Mouse (Mus musculus) midbrain, embryonic 16.5 days (tissue): ENCODE data around the gene Kif12. TPM values are rescaled to one million over a fixed set of nuclear protein-coding genes. Genes with fewer than 3 reads are reported as not detected.

Experiments used
- ATAC-seq: fragments of 200-750 bp; cut with Nextera tagmentation; 2 replicates; pipeline ENCODE4 v1.8.0; 2017; ENCODE audit warnings: moderate TSS enrichment
- H3K27ac ChIP-seq: fragments of 300-500 bp; sonication (generic); 2 replicates; pipeline ENCODE4 v1.5.1; 2014; ENCODE audit warnings: mild to moderate bottlenecking, low read length, mixed read lengths
- H3K27me3 ChIP-seq: fragments of 300-500 bp; sonication (generic); 2 replicates; pipeline ENCODE4 v1.6.1; 2014; ENCODE audit warnings: low read depth, low read length, mixed read lengths; ENCODE audit not compliant: control insufficient read depth, insufficient read depth
- H3K36me3 ChIP-seq: fragments of 300-500 bp; sonication (generic); 2 replicates; pipeline ENCODE4 v1.6.1; 2014; ENCODE audit warnings: mild to moderate bottlenecking, low read length, moderate library complexity, mixed read lengths; ENCODE audit not compliant: control insufficient read depth, insufficient read depth
- H3K4me1 ChIP-seq: fragments of 300-500 bp; sonication (generic); 2 replicates; pipeline ENCODE4 v1.6.1; 2014; ENCODE audit warnings: mild to moderate bottlenecking, low read length, mixed read lengths; ENCODE audit not compliant: control insufficient read depth, insufficient read depth
- H3K4me2 ChIP-seq: fragments of 300-500 bp; sonication (generic); 2 replicates; pipeline ENCODE4 v1.6.1; 2014; ENCODE audit warnings: mild to moderate bottlenecking, low read length, mixed read lengths
- H3K4me3 ChIP-seq: fragments of 300-500 bp; sonication (generic); 2 replicates; pipeline ENCODE4 v1.5.1; 2014; ENCODE audit warnings: low read depth, mild to moderate bottlenecking, low read length, moderate library complexity, mixed read lengths
- H3K9ac ChIP-seq: fragments of 300-500 bp; sonication (generic); 2 replicates; pipeline ENCODE4 v1.6.1; 2014; ENCODE audit warnings: low read depth, low read length, mixed read lengths
- H3K9me3 ChIP-seq: fragments of 300-500 bp; sonication (generic); replicated peaks from 2 replicates; pipeline ENCODE4 v1.6.1; 2014; ENCODE audit warnings: mild to moderate bottlenecking, low read length, mixed read lengths; ENCODE audit not compliant: control insufficient read depth, poor library complexity, severe bottlenecking
- WGBS: fragments of 180-500 bp; shearing (Covaris S2); extraction: QIAGEN DNeasy Blood & Tissue Kit; methylation state at CpG from one replicate; pipeline ENCODE4 v1.1.7; 2014; 5-methylcytosine and 5-hydroxymethylcytosine counted together
- polyA plus RNA-seq: library from polyadenylated mRNA; unstranded; fragments of >200 nt; fragmentation: Nextera tagmentation; extraction: Ambion mirVana; gene quantifications from 2 replicates; pipeline ENCODE4 v1.2.1, GENCODE M21; 2015

Kif12 gene
- polyA plus RNA-seq, 1 experiment from 2014 or later = 0.06 TPM

DNA sequence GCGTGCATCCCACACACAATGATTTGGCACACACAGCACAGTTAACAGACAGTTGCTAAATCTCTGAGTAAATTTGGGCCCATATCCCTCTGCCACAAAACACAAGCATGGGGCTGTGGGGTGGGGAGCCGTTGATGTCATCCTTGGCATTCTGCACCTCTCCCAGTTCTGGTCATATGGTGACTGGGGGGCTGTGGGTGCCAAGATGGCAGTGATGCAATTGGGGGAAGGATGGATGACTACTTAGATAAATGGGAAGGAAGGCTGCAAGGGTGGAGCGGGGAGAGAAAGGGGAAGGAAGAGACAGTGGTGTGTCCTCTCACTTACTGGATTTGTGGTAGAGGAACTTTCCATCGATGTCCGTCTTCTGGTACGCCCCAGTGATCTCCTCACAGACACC is 20.8 kb downstream of the Kif12 start:
- Histone ChIP-seq H3K4me3 (no peak overlapping the region), H3K4me2 (no peak overlapping the region), H3K27ac (no peak overlapping the region), H3K4me1 (no peaks in the 10 kb centered on the region), H3K9me3 (no peaks in the 10 kb centered on the region), H3K27me3 (no peaks in the 10 kb centered on the region), H3K9ac (no peak overlapping the region), H3K36me3 (no peaks in the 10 kb centered on the region)
- WGBS = 94% methylated on average over 6 of the region's 6 CpGs
- no peak for ATAC-seq

DNA sequence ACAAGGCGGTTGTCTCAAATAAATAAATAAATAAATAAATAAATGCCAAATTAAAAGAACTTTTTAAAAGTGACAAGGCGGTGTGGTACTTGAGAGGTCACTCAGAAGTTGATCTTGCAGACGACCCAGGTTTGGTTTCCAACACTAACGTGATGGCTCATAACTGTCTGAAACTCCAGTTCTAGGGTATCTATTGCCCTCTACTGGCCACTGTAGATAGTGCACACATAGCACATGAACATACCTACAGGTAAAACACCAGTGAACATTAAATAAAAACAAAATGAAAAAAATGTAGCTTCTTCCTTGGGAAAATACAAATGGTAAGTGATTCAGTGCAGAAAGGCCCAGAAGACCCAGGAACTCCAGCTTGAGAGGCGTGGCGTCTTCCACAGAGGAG is 24.7 kb downstream of the Kif12 start:
- no peak overlapping the region for H3K4me2 ChIP-seq
- no peak overlapping the region for H3K9ac ChIP-seq
- H3K27me3 ChIP-seq = no peaks in the 10 kb centered on the region
- no peak overlapping the region for H3K27ac ChIP-seq
- no peaks in the 10 kb centered on the region for H3K9me3 ChIP-seq
- ATAC-seq = no peak
- no peaks in the 10 kb centered on the region for H3K4me1 ChIP-seq
- H3K4me3 ChIP-seq = no peak overlapping the region
- WGBS = 93% methylated on average over 6 of the region's 6 CpGs
- no peaks in the 10 kb centered on the region for H3K36me3 ChIP-seq

DNA sequence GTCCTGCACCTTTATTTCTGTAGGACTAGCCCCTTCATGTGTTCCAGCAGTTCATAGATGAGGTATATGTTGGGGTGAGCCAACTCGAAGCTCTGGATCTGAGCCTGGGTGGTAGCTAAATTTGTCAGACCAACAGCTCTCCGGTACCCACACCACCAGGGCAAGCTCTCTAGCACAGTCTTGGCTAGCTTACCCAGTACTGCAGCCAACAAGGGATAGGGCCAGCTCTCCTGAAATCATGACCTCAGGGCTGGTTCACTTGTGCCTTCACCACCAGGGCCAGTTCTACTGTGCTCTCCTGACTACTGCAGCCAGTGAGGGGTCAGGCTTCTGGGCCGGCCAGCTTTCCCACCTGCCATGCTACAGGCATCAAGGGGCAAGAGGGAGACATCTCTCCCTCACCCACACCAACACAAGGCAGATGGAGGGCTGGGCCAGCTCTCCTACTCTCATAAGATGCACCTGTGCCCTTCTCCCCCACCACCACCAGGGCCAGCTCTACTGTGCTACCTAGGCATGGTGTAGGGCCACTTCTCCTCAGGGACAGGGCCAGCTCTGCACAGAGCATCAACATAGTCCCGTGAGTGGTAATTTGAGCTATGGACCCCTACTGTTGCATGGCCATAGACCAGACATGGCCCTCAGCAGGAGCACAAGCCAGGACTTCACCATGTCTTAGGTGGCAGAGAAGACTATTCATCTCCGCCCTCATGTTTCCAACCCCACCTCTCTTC is 41.9 kb downstream of the Kif12 start:
- Histone ChIP-seq H3K9ac (no peak overlapping the region), H3K27me3 (no peaks in the 10 kb centered on the region), H3K9me3 (no peaks in the 10 kb centered on the region), H3K4me1 (no peaks in the 10 kb centered on the region), H3K4me3 (no peak overlapping the region), H3K27ac (no peak overlapping the region), H3K4me2 (no peak overlapping the region), H3K36me3 (peaks cover 22% of the 10 kb centered on the region)
- 87% methylated on average over 5 of the region's 5 CpGs for WGBS
- 0 out of 2 replicates have a peak, but pooled peaks have one; percentile 44 for ATAC-seq

- Histone ChIP-seq H3K9me3 (no peaks in the 10 kb centered on the region), H3K9ac (no peak overlapping the region), H3K27ac (no peak overlapping the region), H3K36me3 (peaks cover 4% of the 10 kb centered on the region), H3K27me3 (no peaks in the 10 kb centered on the region), H3K4me2 (no peak overlapping the region), H3K4me1 (no peaks in the 10 kb centered on the region), H3K4me3 (no peak overlapping the region)
- 18% methylated on average over 8 of the region's 8 CpGs for WGBS
- peak; percentile 50 for ATAC-seq
Observed at GRCm38 (mm10) chr4:63124861-63125466, 47.0 kb downstream of the Kif12 start.

DNA sequence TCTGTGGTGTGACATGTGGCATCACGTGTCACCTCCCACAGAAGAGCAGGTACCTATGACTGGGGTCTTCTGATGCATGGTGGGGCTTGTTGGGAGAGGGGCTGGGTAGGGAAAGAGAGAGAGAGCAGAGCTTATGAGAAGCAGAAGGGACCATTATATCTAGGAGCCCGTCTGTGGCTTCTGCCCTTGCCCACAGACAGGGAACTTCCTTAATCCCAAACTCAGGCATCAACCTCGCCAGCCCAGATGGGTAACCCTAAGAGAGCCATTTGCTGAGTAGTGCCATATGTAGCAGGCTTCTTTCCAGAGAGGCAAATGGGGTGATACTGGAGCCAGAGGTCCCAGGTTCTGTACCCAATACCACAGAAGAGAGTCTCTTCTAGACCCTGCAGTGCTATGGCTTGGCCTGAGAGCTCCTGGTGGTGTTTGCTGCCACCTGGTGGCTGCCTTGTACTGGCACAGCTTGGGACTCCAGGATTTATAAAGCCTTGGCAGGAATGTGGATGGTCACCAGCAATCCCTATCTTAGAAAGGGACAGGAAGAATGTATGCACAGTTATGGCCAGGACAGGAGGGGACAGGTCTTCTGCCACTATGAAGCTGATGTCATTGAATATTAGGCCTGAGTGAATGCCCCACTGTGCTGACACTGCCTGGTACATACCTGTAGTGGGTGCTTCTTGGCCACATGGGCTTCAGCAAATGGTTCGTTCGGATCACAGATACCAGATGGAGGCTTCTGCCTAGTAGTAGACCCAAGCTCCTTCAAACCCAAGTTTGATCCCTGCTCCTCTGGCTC is 53.1 kb downstream of the Kif12 start:
- 84% methylated on average over 5 of the region's 5 CpGs for WGBS
- no peaks in the 10 kb centered on the region for H3K9me3 ChIP-seq
- no peaks in the 10 kb centered on the region for H3K4me1 ChIP-seq
- ATAC-seq = peak; percentile 93
- H3K27ac ChIP-seq = no peak overlapping the region
- no peaks in the 10 kb centered on the region for H3K27me3 ChIP-seq
- no peak overlapping the region for H3K4me3 ChIP-seq
- no peak overlapping the region for H3K9ac ChIP-seq
- H3K4me2 ChIP-seq = no peak overlapping the region
- peaks cover 4% of the 10 kb centered on the region; the same call in 1 of the 2 replicates for H3K36me3 ChIP-seq

Other genes starting within 250 kb of the Kif12 start
- 29.6 and 34.9 TPM in 2 replicates for gene Zfp618, start 206.6 kb downstream of the Kif12 start, polyA plus RNA-seq
- not detected in 2 replicates for gene Ambp, start 17.3 kb downstream of the Kif12 start, polyA plus RNA-seq
- 1.6 TPM in 2 replicates for gene Col27a1, start 41.9 kb upstream of the Kif12 start, polyA plus RNA-seq
- gene Orm1, start 172.4 kb upstream of the Kif12 start, polyA plus RNA-seq = not detected in 2 replicates
- not detected in 2 replicates for gene Orm3, start 184.0 kb upstream of the Kif12 start, polyA plus RNA-seq
- not detected in 2 replicates for gene Orm2, start 190.3 kb upstream of the Kif12 start, polyA plus RNA-seq
- gene Akna, start 231.2 kb upstream of the Kif12 start, polyA plus RNA-seq = 5.3 and 6.0 TPM in 2 replicates